Mouse (Mus musculus): ENCODE results near the gene Hmgn3. TPM values are rescaled to one million over a fixed set of nuclear protein-coding genes. Genes with fewer than 3 reads are reported as not detected.

Gene Hmgn3
- polyA plus RNA-seq, 1 experiment from 2014 or later = 102 TPM

- no peak for ATAC-seq (ENCODE audit: insufficient read depth, low FRiP score, low read depth)
- H3K27ac ChIP-seq = no peak overlapping the region
- H3K27me3 ChIP-seq (replicated peaks) = no peaks in the 10 kb centered on the region
- no peak overlapping the region for H3K4me3 ChIP-seq (replicated peaks)
- WGBS = 59% methylated on average over 3 of the region's 3 CpGs
- no peaks in the 10 kb centered on the region for H3K36me3 ChIP-seq
- no peak overlapping the region for H3K4me2 ChIP-seq
- H3K9ac ChIP-seq = no peak overlapping the region
- no peaks in the 10 kb centered on the region for H3K4me1 ChIP-seq
- no peaks in the 10 kb centered on the region for H3K9me3 ChIP-seq
These were observed 51.7 kb downstream of the Hmgn3 start for GRCm38 (mm10) chr9:83094649-83095336.

- WGBS = 49% methylated on average over 7 of the region's 7 CpGs
- H3K27ac ChIP-seq = no peak overlapping the region
- no peak overlapping the region for H3K4me3 ChIP-seq (replicated peaks)
- H3K4me1 ChIP-seq = no peaks in the 10 kb centered on the region
- no peaks in the 10 kb centered on the region for H3K9me3 ChIP-seq
- no peak for ATAC-seq (ENCODE audit: insufficient read depth, low FRiP score, low read depth)
- H3K36me3 ChIP-seq = no peaks in the 10 kb centered on the region
- no peaks in the 10 kb centered on the region for H3K27me3 ChIP-seq (replicated peaks)
- no peak overlapping the region for H3K4me2 ChIP-seq
- H3K9ac ChIP-seq = no peak overlapping the region
These were observed 62.6 kb downstream of the Hmgn3 start for GRCm38 (mm10) chr9:83083790-83084469.

- WGBS = 59% methylated on average over 5 of the region's 5 CpGs
- Histone ChIP-seq H3K27me3 (replicated peaks) (no peaks in the 10 kb centered on the region), H3K4me3 (replicated peaks) (no peak overlapping the region), H3K27ac (no peak overlapping the region), H3K9ac (no peak overlapping the region), H3K4me1 (no peaks in the 10 kb centered on the region), H3K36me3 (no peaks in the 10 kb centered on the region), H3K4me2 (no peak overlapping the region), H3K9me3 (no peaks in the 10 kb centered on the region)
- ATAC-seq (ENCODE audit: insufficient read depth, low FRiP score, low read depth) = no peak
These were observed 63.4 kb downstream of the Hmgn3 start for GRCm38 (mm10) chr9:83083091-83083490.

GRCm38 (mm10) chr9:83082296-83082695 is 64.2 kb downstream of the Hmgn3 start:
- Histone ChIP-seq H3K4me3 (replicated peaks) (no peak overlapping the region), H3K9ac (no peak overlapping the region), H3K27me3 (replicated peaks) (no peaks in the 10 kb centered on the region), H3K36me3 (no peaks in the 10 kb centered on the region), H3K27ac (no peak overlapping the region), H3K9me3 (no peaks in the 10 kb centered on the region), H3K4me1 (no peaks in the 10 kb centered on the region), H3K4me2 (no peak overlapping the region)
- 67% methylated on average over 6 of the region's 6 CpGs for WGBS
- no peak for ATAC-seq (ENCODE audit: insufficient read depth, low FRiP score, low read depth)

GRCm38 (mm10) chr9:83079724-83080123 is 66.8 kb downstream of the Hmgn3 start:
- WGBS = 88% methylated on average over 3 of the region's 3 CpGs

GRCm38 (mm10) chr9:83068246-83068645 is 78.2 kb downstream of the Hmgn3 start:
- WGBS = 79% methylated on average over 5 of the region's 5 CpGs
- Histone ChIP-seq H3K36me3 (no peaks in the 10 kb centered on the region), H3K27ac (no peak overlapping the region), H3K9ac (no peak overlapping the region), H3K27me3 (replicated peaks) (no peaks in the 10 kb centered on the region), H3K4me3 (replicated peaks) (no peak overlapping the region), H3K4me2 (no peak overlapping the region), H3K9me3 (no peaks in the 10 kb centered on the region), H3K4me1 (no peaks in the 10 kb centered on the region)
- ATAC-seq (ENCODE audit: insufficient read depth, low FRiP score, low read depth) = no peak

More at GRCm38 (mm10) chr9:83079724-83080123, 66.8 kb downstream of the Hmgn3 start:
- no peak overlapping the region for H3K4me2 ChIP-seq
- no peaks in the 10 kb centered on the region for H3K9me3 ChIP-seq
- H3K36me3 ChIP-seq = no peaks in the 10 kb centered on the region
- no peak for ATAC-seq (ENCODE audit: insufficient read depth, low FRiP score, low read depth)
- H3K27me3 ChIP-seq (replicated peaks) = no peaks in the 10 kb centered on the region
- no peak overlapping the region for H3K27ac ChIP-seq
- no peak overlapping the region for H3K4me3 ChIP-seq (replicated peaks)
- no peak overlapping the region for H3K9ac ChIP-seq
- H3K4me1 ChIP-seq = no peaks in the 10 kb centered on the region

- ATAC-seq (ENCODE audit: insufficient read depth, low FRiP score, low read depth) = no peak
- WGBS = 50% methylated on average over 11 of the region's 11 CpGs
- H3K27me3 ChIP-seq (replicated peaks) = no peaks in the 10 kb centered on the region
- H3K27ac ChIP-seq = no peak overlapping the region
- no peak overlapping the region for H3K4me2 ChIP-seq
- H3K9ac ChIP-seq = no peak overlapping the region
- H3K4me3 ChIP-seq (replicated peaks) = no peak overlapping the region
- no peaks in the 10 kb centered on the region for H3K36me3 ChIP-seq
- H3K9me3 ChIP-seq = no peaks in the 10 kb centered on the region
- H3K4me1 ChIP-seq = no peaks in the 10 kb centered on the region
These were observed 85.2 kb downstream of the Hmgn3 start for GRCm38 (mm10) chr9:83061289-83061688.

Other genes with a start within 250 kb of the Hmgn3 start
- gene Phip, start 171.2 kb downstream of the Hmgn3 start, polyA plus RNA-seq (2015; fragmentation: Nextera tagmentation; extraction: Ambion mirVana) = 63.6 and 66.0 TPM in 2 replicates

Data from stomach, embryonic 15.5 days (tissue).